Mouse (Mus musculus) lung, adult 2 months (tissue): ENCODE data around the gene Usp28. TPM values are rescaled to one million over a fixed set of nuclear protein-coding genes. Genes with fewer than 3 reads are reported as not detected.
A peak's percentile ranks its signal among the peaks of the same experiment; 100 is the strongest.
"Not testable (repeated sequence)": the region's sequence is repeated elsewhere in the genome, so short reads cannot be mapped to it uniquely, and the experiment has no call there.

Experiments used
- DNase-seq: peaks from one replicate; pipeline ENCODE4 v3.0.0; 2022
- H3K4me1 ChIP-seq: fragments of 200-500 bp; 2 replicates; pipeline ENCODE4 v1.6.1; 2011; ENCODE audit warnings: low read length; ENCODE audit not compliant: control insufficient read depth, insufficient read depth
- H3K4me3 ChIP-seq: fragments of 200-500 bp; replicated peaks from 2 replicates; pipeline ENCODE3; 2011; ENCODE audit warnings: low read depth, mild to moderate bottlenecking, control low read depth, low read length; ENCODE audit errors: extremely low read depth
- CTCF ChIP-seq: fragments of 200-500 bp; IDR thresholded peaks from 2 replicates; pipeline ENCODE4 v1.5.1; 2011; ENCODE audit warnings: mild to moderate bottlenecking, low read length, control low read depth; ENCODE audit not compliant: insufficient read depth
- POLR2A ChIP-seq: fragments of 200-500 bp; IDR thresholded peaks from 2 replicates; pipeline ENCODE4 v1.6.1; 2011; ENCODE audit warnings: low read depth, mild to moderate bottlenecking, control low read depth, low read length, borderline replicate concordance; ENCODE audit errors: extremely low read depth
- WGBS: fragments of 180-500 bp; shearing (Covaris S2); methylation state at CpG from one replicate; pipeline ENCODE4 v1.1.7; 2018; 5-methylcytosine and 5-hydroxymethylcytosine counted together
- polyA plus RNA-seq: library from polyadenylated mRNA; depleted of rRNA; stranded (reverse); fragments of >200 nt; gene quantifications from 2 replicates; pipeline ENCODE4 v1.2.3, GENCODE M21; 2012

The Usp28 gene
- polyA plus RNA-seq, 1 experiment: 12.9 TPM

DNA sequence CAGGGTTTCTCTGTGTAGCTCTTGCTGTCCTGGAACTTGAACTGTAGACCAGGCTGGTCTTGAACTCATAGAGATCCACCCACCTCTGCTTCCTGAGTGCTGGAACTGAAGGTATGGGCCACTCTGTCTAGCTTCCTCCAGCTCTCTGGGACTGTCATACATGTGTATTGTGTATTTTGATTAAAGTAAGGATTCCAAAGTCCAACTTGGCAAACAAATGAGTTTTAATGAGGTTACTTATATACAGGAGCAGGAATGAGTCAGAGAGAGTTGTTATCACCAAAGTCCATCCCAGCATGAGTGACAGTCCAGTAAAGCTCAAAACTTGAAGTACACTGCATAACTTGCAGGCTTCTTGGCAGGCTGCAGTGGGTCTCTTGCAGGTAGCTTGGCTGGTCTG lies 3.3 kb upstream of the Usp28 start:
- DNase-seq: no peak
- Histone ChIP-seq H3K4me3 (no peak overlapping the region), H3K4me1 (0 out of 2 replicates have a peak, but pooled peaks cover 4% of the 10 kb centered on the region)
- TF ChIP-seq POLR2A (no peak), CTCF (no peak)

DNA sequence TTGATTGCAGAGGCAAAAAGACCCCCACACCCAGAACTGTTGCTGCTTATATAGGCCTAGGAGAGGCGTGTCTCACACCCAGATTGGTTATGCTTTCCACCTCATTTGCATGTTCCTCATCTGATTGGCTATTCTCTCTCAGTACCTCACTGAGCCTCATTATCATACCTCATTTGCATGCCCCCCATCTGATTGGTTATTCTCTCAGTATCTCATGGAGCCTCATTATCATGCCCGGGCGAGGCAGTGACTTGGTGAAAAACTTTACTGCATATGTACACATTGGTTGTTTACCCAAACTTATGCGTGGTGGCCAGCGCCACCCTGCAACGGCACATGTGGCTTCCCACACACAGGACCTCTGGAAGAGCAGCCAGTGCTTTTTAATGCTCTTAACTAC lies 1.4 kb upstream of the Usp28 start:
- H3K4me1 ChIP-seq, DNase-seq, H3K4me3 ChIP-seq: not testable (repeated sequence)
- WGBS: 92% methylated on average over 6 of the region's 6 CpGs

DNA sequence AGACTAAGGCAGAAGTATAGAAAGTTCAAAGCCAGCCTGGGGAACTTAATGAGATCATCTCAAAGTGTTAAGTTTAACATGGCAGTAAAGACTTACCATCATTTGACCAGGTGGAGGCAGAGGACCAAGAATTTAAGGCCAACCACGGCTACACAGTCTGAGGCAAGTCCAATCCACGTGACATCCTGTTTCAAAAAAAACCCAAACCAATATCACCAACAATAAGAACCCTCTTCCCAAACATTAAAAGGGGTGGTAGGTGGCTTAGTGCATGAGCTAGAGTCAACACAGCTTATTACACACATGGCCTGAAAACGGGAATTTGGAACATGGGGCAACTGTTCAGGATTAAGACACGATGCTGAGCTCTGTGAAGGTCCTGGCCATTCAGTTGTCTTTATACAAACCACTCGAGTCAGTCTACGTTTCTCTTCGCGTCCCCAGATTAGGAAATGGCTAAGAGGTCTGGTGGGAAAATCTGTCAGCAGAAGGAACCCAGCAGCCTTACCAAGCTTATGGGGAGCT lies 793 bp upstream of the Usp28 start:
- TF ChIP-seq CTCF (no peak), POLR2A (no peak)
- 10% methylated on average over 8 of the region's 8 CpGs for WGBS
- Histone ChIP-seq H3K4me1 (0 out of 2 replicates have a peak, but pooled peaks cover 4% of the 10 kb centered on the region), H3K4me3 (peak overlapping the region; percentile 83)
- no peak for DNase-seq

DNA sequence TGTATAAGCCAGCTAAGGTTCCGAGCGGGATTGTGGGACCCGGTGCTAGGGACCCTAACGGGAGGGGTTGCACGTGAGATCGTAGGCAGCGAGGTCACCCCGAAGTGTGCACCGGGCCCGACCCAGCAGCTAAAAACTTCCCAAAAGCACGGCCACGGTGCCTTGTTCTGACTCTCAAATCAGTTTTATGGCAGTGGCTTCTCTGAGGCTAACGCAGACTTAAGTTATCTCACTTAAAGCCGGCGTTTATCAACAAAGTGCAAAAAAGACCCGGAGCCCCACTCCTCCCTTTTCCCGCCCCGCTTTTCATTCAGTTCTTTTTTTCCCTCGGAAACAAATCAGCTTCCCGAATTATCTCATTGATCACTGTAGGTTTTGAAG lies 523 bp downstream of the Usp28 start:
- Histone ChIP-seq H3K4me1 (0 out of 2 replicates have a peak, but pooled peaks cover 4% of the 10 kb centered on the region), H3K4me3 (peak overlapping the region; percentile 81)
- DNase-seq: no peak
- under 1% methylated on average over 20 of the region's 20 CpGs for WGBS
- TF ChIP-seq POLR2A (no peak), CTCF (no peak)

DNA sequence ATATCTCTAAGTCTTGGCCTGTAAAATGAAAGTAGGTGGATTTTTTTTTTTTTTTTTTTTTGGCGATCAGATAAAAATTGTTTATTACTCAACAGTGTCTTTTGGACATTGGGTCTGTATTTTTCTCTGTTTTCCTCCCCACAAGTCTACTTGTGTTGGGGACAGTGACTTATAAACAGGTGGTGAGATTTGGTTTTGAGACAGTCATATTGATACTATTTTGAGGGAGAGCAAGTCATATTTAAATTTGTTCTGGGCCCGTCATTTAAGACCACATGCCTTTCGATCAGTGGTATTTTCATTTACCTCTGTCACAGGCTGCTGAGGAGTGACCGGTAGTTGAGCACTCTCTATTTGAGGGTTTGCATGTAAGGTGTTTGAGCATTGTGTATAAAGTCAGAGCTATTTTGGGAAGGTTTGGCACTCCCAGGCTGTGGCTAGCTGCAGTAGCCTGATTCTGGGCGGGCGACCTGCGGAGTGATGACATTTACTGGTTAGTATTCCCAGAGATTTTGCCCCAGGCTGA lies 1.5 kb downstream of the Usp28 start:
- 51% methylated on average over 7 of the region's 7 CpGs for WGBS
- TF ChIP-seq CTCF (no peak), POLR2A (no peak)
- DNase-seq: no peak
- Histone ChIP-seq H3K4me3 (no peak overlapping the region), H3K4me1 (0 out of 2 replicates have a peak, but pooled peaks cover 4% of the 10 kb centered on the region)

DNA sequence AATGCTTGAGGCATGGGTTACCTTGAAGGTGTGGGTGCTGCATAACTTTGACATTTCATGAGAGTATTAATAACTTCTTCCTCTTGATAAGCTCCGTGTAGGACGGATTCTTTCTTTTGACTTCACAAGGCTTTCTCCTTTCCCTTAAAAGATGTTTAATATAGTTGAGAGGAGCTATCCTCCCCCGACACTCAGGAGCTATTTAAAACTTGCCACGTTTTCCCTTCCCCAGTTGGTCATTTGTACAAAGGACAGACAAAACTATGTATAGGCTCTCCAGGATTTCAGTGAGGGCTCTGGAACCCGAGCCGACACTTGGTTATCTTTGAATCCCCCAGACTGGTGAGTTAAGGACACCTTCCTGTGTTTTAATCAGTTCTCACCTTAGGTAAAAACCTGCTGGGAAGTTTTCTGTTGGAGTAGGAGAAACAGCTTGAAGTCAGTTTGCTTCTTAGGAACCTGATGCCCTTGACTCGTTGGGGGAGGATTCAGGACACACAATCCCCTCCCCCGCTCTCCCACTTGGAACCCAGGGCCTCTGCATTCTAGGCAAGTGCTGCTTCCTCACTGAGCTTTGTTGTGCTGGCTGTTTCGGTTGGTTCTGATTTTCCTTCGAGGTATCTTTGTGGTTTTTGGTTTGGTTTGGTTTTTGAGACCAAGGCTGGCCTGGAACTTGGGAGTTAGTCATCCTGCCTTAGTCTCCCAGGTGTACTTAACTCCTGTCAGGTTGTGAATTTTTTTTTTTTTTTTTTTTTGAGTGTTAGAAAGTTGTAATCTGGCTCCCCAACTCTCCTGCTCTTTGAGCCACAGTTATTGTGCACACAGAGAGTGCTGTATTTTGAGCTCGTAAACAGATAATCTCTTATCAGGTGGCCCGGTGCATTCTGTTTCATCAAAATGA lies 2.3 kb downstream of the Usp28 start:
- TF ChIP-seq POLR2A: no peak
- no peak for TF ChIP-seq CTCF
- WGBS: 51% methylated on average over 12 of the region's 12 CpGs
- DNase-seq: no peak
- Histone ChIP-seq H3K4me3 (no peak overlapping the region), H3K4me1 (0 out of 2 replicates have a peak, but pooled peaks cover 4% of the 10 kb centered on the region)

DNA sequence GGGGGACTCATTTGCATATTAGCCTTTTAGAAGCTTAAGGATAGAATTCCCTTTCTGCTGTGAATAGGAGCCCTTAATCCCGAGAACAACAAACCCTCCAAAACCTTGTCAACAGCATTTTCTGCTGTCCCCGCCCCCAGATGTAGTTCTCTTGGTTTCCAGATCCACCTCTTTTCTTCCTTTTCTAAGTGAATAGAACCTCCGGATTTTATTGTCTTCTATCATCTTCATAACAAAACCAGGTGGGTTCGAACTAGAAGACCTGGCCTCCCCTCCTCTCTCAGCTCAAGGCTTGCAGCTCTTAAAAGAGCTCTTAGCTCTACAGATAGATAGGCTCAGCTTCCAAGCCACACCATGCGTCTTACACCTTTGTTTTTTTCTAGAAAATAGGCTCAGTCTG lies 6.5 kb downstream of the Usp28 start:
- TF ChIP-seq POLR2A (no peak), CTCF (no peak)
- H3K4me1 ChIP-seq: no peaks in the 10 kb centered on the region
- 85% methylated on average over 5 of the region's 5 CpGs for WGBS
- H3K4me3 ChIP-seq: no peak overlapping the region
- no peak for DNase-seq

DNA sequence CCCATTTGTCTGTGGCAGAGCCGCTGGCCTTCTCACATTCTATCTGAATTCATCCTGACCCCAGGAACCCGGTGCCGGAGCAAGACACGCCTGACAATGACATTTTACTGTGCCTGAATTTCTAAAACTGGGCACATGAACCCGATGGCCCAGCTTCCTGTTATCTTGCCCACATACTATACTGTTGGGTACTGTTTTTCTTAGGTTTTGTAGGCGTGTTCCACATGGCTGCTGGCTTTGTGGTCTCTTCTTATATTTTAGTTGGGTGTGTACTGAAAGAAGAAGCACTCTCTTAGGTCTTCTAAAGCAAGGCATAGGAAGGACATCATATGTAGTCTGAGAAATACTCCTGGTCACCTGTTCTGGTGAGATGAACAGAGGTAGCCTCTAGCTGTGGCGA lies 9.6 kb downstream of the Usp28 start:
- H3K4me1 ChIP-seq: no peaks in the 10 kb centered on the region
- TF ChIP-seq CTCF: no peak
- TF ChIP-seq POLR2A: no peak
- WGBS: 86% methylated on average over 7 of the region's 7 CpGs
- H3K4me3 ChIP-seq: no peak overlapping the region
- DNase-seq: no peak

DNA sequence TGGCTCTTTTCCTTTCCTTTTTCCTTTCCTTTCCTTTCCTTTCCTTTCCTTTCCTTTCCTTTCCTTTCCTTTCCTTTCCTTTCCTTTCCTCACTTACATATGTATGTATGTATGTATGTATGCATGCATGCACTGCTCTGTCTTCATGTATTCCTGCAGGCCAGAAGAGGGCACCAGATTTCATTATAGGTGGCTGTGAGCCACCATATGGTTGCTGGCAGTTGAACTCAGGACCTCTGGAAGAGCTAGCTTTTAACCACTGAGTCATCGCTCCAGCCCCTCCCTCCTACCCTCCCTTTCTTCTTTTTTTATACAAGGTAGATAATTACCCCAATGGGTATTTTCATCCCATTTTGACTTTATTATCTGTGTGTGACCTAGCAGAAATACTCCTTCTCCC lies 10.6 kb downstream of the Usp28 start:
- WGBS: 96% methylated on average over 1 of the region's 1 CpGs
- H3K4me3 ChIP-seq: no peak overlapping the region
- TF ChIP-seq POLR2A: no peak
- H3K4me1 ChIP-seq: no peaks in the 10 kb centered on the region
- DNase-seq: no peak

DNA sequence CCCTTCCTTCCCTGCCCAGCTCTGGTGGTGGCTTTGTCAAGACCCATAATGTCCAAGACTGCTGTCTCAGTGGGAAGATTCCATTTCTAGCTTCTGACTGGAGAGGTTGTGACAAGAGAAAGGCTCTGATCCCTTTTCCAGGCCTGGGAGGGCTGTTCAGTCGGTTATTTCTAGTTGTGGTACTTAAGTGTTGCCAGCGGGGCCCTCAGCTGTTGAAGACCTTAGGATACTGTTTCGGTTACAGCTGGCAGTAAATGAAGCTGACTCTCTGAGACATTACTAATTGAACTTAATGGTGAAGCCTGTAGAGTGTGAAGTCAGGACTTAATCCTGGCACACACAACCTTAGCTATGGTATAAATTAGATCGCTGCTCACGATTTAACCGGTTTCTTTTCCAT lies 14.1 kb downstream of the Usp28 start:
- no peak for DNase-seq
- Histone ChIP-seq H3K4me3 (no peak overlapping the region), H3K4me1 (no peaks in the 10 kb centered on the region)
- 89% methylated on average over 6 of the region's 6 CpGs for WGBS
- TF ChIP-seq CTCF: no peak
- TF ChIP-seq POLR2A: no peak
